Mouse (Mus musculus) limb, embryonic 10.5 days (tissue): ENCODE data around the gene Pole4. TPM values are rescaled to one million over a fixed set of nuclear protein-coding genes. Genes with fewer than 3 reads are reported as not detected.

Experiments
- DNase-seq: peaks from one replicate; pipeline ENCODE4 v3.0.0-alpha.2; 2017; ENCODE audit warnings: low spot score
- H3K27ac ChIP-seq: fragments of 300-500 bp; sonication (generic); 2 replicates; pipeline ENCODE4 v1.5.1; 2016; ENCODE audit warnings: mild to moderate bottlenecking
- H3K27me3 ChIP-seq: fragments of 300-500 bp; sonication (generic); 2 replicates; pipeline ENCODE4 v1.6.1; 2016; ENCODE audit warnings: low read depth, mild to moderate bottlenecking; ENCODE audit not compliant: poor library complexity, severe bottlenecking
- H3K36me3 ChIP-seq: fragments of 300-500 bp; sonication (generic); 2 replicates; pipeline ENCODE4 v1.6.1; 2016; ENCODE audit warnings: mild to moderate bottlenecking, moderate library complexity
- H3K4me1 ChIP-seq: fragments of 300-500 bp; sonication (generic); 2 replicates; pipeline ENCODE4 v1.6.1; 2016
- H3K4me3 ChIP-seq: fragments of 300-500 bp; sonication (generic); 2 replicates; pipeline ENCODE4 v1.5.1; 2016; ENCODE audit warnings: mild to moderate bottlenecking, moderate library complexity
- H3K9me3 ChIP-seq: fragments of 300-500 bp; sonication (generic); replicated peaks from 2 replicates; pipeline ENCODE4 v1.6.1; 2016; ENCODE audit warnings: mild to moderate bottlenecking
- WGBS: fragments of 180-500 bp; shearing (Covaris S2); methylation state at CpG from one replicate; pipeline ENCODE4 v1.1.7; 2016; 5-methylcytosine and 5-hydroxymethylcytosine counted together
- polyA plus RNA-seq: library from polyadenylated mRNA; unstranded; fragments of >200 nt; fragmentation: Nextera tagmentation; extraction: Ambion mirVana; gene quantifications from 2 replicates; pipeline ENCODE4 v1.2.1, GENCODE M21; 2016

The Pole4 gene
- polyA plus RNA-seq, 1 experiment from 2014 or later = 92.5 TPM

DNA sequence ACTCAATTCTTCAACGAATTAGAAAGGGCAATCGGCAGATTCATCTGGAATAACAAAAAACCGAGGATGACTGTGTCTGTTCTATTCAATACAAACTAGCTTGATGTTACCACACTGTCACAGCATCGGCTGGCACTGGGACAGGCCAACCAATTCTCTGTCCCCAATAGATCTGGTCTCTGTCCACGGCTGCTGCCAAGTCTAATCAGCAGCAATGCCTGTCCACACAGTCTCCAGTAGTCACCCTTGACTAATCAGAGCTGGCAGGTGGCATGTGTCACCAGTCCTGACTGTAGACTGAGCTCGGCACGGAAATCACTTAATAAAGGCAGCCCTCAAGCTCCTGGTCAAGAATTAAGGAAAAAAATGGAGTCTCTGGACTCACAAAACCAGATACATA is 115.8 kb downstream of the Pole4 start:
- Histone ChIP-seq H3K36me3 (no peaks in the 10 kb centered on the region), H3K27ac (no peak overlapping the region), H3K27me3 (no peaks in the 10 kb centered on the region), H3K4me3 (no peak overlapping the region), H3K9me3 (no peaks in the 10 kb centered on the region), H3K4me1 (no peaks in the 10 kb centered on the region)
- no peak for DNase-seq
- WGBS = 92% methylated on average over 7 of the region's 7 CpGs

DNA sequence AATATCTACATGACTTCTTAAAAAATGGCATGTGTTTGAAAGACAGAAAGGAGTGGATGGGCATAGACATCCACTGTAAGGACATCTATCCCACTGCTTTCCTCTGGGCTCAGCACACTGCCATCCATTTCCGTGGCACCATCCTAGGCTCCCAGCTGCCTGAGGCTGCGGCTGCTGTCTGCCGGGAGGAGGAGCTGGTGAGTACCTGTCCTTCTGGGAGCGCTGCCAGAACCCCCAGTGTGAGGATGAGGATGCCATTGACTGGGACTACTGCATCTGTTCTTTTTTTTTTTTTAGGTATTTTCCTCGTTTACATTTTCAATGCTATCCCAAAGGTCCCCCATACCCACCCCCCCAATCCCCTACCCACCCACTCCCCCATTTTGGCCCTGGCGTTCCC is 119.8 kb downstream of the Pole4 start:
- Histone ChIP-seq H3K36me3 (no peaks in the 10 kb centered on the region), H3K27me3 (no peaks in the 10 kb centered on the region), H3K4me1 (no peaks in the 10 kb centered on the region), H3K27ac (no peak overlapping the region), H3K4me3 (no peak overlapping the region), H3K9me3 (no peaks in the 10 kb centered on the region)
- DNase-seq = no peak
- WGBS = 60% methylated on average over 6 of the region's 6 CpGs

DNA sequence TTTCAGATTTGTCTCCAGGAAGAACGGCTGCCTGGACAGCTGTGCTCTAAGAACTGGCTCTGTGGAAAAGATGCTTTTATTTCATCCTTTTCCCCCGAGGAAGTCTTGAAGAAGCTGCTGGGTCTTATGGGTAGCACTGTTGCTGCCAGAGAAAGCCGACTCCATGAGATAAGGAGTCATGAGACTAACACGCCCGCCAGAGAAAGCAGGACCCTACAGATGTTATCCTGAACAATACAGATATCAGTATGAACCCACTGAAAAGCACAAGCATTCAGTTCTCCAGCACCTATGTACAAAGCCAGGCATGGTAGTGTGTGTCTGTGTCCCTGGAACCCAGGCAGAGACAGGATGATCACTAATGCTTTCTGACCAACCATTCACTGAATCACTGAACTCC is 129.7 kb downstream of the Pole4 start:
- H3K36me3 ChIP-seq = no peaks in the 10 kb centered on the region
- H3K9me3 ChIP-seq = no peaks in the 10 kb centered on the region
- H3K4me3 ChIP-seq = no peak overlapping the region
- no peak overlapping the region for H3K27ac ChIP-seq
- WGBS = 90% methylated on average over 5 of the region's 5 CpGs
- no peaks in the 10 kb centered on the region for H3K4me1 ChIP-seq
- H3K27me3 ChIP-seq = no peaks in the 10 kb centered on the region
- no peak for DNase-seq

Other genes with a start within 250 kb of the Pole4 start
- gene Hk2, start 69.1 kb upstream of the Pole4 start, polyA plus RNA-seq = 27.5 and 35.9 TPM in 2 replicates
- 0.83 and 1.9 TPM in 2 replicates for gene Sema4f, start 234.4 kb upstream of the Pole4 start, polyA plus RNA-seq
- 0.19 and 0.33 TPM in 2 replicates for gene M1ap, start 241.5 kb upstream of the Pole4 start, polyA plus RNA-seq